Mouse (Mus musculus) lung, embryonic 15.5 days (tissue): Measurements from ENCODE around the gene Gucy2f. TPM values are rescaled to one million over a fixed set of nuclear protein-coding genes. Genes with fewer than 3 reads are reported as not detected.
A peak's percentile ranks its signal among the peaks of the same experiment; 100 is the strongest.

Experiments used
- ATAC-seq: fragments of 200-750 bp; cut with Nextera tagmentation; 2 replicates; pipeline ENCODE4 v1.8.0; 2017; ENCODE audit warnings: moderate number of reproducible peaks, borderline replicate concordance; ENCODE audit not compliant: low FRiP score, low TSS enrichment; ENCODE audit errors: extremely low read depth
- H3K27ac ChIP-seq: fragments of 300-500 bp; sonication (generic); 2 replicates; pipeline ENCODE4 v1.5.1; 2015; ENCODE audit warnings: moderate library complexity, mild to moderate bottlenecking, inconsistent platforms
- H3K27me3 ChIP-seq: fragments of 300-500 bp; sonication (generic); 2 replicates; pipeline ENCODE4 v1.6.1; 2015; ENCODE audit warnings: inconsistent platforms
- H3K36me3 ChIP-seq: fragments of 300-500 bp; sonication (generic); 2 replicates; pipeline ENCODE4 v1.6.1; 2015; ENCODE audit warnings: inconsistent platforms
- H3K4me1 ChIP-seq: fragments of 300-500 bp; sonication (generic); 2 replicates; pipeline ENCODE4 v1.6.1; 2015; ENCODE audit warnings: inconsistent platforms
- H3K4me2 ChIP-seq: fragments of 300-500 bp; sonication (generic); 2 replicates; pipeline ENCODE4 v1.6.1; 2015; ENCODE audit warnings: inconsistent platforms, mild to moderate bottlenecking, moderate library complexity
- H3K4me3 ChIP-seq: fragments of 300-500 bp; sonication (generic); 2 replicates; pipeline ENCODE4 v1.5.1; 2015; ENCODE audit warnings: mild to moderate bottlenecking, inconsistent platforms
- H3K9ac ChIP-seq: fragments of 300-500 bp; sonication (generic); 2 replicates; pipeline ENCODE4 v1.6.1; 2015; ENCODE audit warnings: inconsistent platforms
- H3K9me3 ChIP-seq: fragments of 300-500 bp; sonication (generic); 2 replicates; pipeline ENCODE4 v1.6.1; 2016; ENCODE audit warnings: inconsistent platforms
- WGBS: fragments of 180-500 bp; shearing (Covaris S2); methylation state at CpG from one replicate; pipeline ENCODE4 v1.1.7; 2015; 5-methylcytosine and 5-hydroxymethylcytosine counted together
- polyA plus RNA-seq: library from polyadenylated mRNA; unstranded; fragments of >200 nt; fragmentation: Nextera tagmentation; extraction: Ambion mirVana; gene quantifications from 2 replicates; pipeline ENCODE4 v1.2.1, GENCODE M21; 2015

Gene Gucy2f
- polyA plus RNA-seq, 1 experiment from 2014 or later = not detected

DNA sequence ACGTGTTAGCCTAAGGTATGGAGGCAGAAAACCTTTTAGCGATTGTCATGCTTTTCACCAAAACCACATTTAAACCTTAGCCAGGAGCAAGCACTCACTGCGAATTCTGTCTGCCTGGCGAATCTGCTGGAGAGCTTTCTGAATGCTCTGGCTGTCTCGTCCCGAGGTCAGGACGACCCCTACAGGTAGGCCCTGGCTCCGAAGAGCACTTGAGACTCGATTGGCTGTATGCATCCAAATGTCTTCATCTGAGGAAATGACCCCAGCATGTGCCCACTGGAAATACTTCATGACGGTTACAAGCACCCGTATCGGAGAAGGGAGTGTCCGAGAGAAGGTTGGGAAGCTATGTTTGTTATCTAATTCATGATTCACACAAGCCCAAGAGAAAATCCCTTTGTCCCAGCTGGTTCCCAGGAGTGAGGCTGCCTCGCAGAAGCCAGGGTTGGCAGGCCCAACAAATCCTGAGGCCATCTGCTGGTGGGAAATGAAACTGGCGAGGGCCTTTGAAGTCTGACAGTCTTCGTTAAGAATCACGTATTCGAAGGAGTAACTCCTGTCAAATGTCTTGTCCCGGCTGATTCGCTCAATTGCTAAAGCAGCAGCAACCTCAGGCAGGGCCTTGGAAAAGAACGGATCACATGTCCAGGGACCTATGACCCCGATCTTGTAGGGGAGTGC, 7.6 kb downstream of the Gucy2f start:
- peaks cover 3% of the 10 kb centered on the region; the same call in 1 of the 2 replicates for H3K27me3 ChIP-seq
- H3K4me2 ChIP-seq = peak overlapping the region; percentile 6; the same call in 1 of the 2 replicates
- no peak overlapping the region for H3K27ac ChIP-seq
- H3K36me3 ChIP-seq = no peaks in the 10 kb centered on the region
- no peak overlapping the region for H3K9ac ChIP-seq
- peak; percentile 52; the same call in 1 of the 2 replicates for ATAC-seq
- H3K4me3 ChIP-seq = no peak overlapping the region
- H3K4me1 ChIP-seq = no peaks in the 10 kb centered on the region
- no peaks in the 10 kb centered on the region for H3K9me3 ChIP-seq
- 35% methylated on average over 22 of the region's 22 CpGs for WGBS

DNA sequence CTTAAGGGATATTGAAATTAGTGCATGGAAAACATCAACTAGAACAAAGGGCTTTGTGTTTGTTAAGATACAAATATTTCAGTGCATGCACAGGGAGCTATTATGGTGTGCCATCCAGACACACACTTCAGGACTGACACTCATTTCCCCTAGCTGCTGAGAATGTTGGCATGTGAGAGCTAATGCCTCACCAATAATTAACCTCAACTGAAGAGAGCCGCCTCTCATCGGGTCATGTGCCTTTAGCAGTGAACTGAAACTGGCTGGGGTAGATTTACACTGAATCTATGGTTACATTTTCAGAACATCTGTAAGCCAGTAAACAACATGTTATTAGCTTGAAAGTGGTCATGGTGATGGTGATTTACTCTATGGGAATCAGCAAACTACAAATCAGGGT, 14.7 kb downstream of the Gucy2f start:
- 76% methylated on average over 2 of the region's 2 CpGs for WGBS
- no peak for ATAC-seq
- no peak overlapping the region for H3K9ac ChIP-seq

DNA sequence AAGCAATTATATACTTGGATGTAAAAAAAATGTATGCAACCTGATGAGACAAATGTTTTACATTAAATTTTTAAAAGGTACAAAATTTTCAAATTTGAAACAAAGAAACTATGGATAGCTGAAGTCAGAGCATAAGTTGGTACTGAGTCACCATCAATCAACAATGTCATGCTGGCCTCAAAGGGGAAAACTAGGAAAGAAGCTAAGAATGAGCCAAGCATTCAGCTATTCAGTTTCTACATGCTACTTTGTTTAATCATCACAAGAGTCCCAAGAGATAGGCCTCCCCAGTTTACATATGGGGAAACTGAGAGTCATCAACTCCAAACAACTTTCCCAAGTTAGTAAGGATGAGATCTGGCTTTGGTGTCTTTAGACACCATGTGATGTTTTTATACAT, 19.8 kb downstream of the Gucy2f start:
- Histone ChIP-seq H3K9ac (no peak overlapping the region), H3K4me1 (no peaks in the 10 kb centered on the region), H3K4me3 (no peak overlapping the region), H3K9me3 (no peaks in the 10 kb centered on the region), H3K27me3 (0 out of 2 replicates have a peak, but pooled peaks cover 3% of the 10 kb centered on the region), H3K36me3 (no peaks in the 10 kb centered on the region), H3K4me2 (no peak overlapping the region), H3K27ac (no peak overlapping the region)
- ATAC-seq = no peak

More for the DNA sequence above, 14.7 kb downstream of the Gucy2f start:
- no peaks in the 10 kb centered on the region for H3K27me3 ChIP-seq
- H3K27ac ChIP-seq = no peak overlapping the region
- H3K9me3 ChIP-seq = no peaks in the 10 kb centered on the region
- H3K4me1 ChIP-seq = no peaks in the 10 kb centered on the region
- H3K36me3 ChIP-seq = no peaks in the 10 kb centered on the region
- H3K4me2 ChIP-seq = no peak overlapping the region
- H3K4me3 ChIP-seq = no peak overlapping the region

DNA sequence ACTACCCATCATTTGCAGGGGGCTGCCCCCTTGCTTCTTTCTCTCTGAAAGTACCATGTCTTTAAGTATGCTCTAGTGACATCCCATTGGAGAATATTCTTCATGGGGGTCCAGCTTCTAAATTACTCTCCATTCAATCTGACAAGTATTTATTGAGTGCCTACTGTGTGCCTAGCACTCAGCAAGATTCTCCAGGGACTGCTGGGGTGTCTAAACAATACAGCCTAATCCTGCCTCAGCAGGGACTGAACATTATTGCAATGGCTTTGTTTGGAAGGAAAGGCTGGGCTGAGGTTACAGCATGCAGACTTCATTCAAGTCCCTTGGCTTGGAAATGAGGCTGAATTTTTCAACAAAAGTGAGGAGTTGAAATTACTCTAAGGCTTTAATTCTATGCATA, 81.0 kb downstream of the Gucy2f start:
- H3K4me2 ChIP-seq = no peak overlapping the region
- no peaks in the 10 kb centered on the region for H3K4me1 ChIP-seq
- H3K9me3 ChIP-seq = no peaks in the 10 kb centered on the region
- no peak overlapping the region for H3K4me3 ChIP-seq
- no peak overlapping the region for H3K27ac ChIP-seq
- no peak for ATAC-seq
- H3K27me3 ChIP-seq = peaks cover 3% of the 10 kb centered on the region; the same call in 1 of the 2 replicates
- H3K36me3 ChIP-seq = no peaks in the 10 kb centered on the region
- no peak overlapping the region for H3K9ac ChIP-seq

DNA sequence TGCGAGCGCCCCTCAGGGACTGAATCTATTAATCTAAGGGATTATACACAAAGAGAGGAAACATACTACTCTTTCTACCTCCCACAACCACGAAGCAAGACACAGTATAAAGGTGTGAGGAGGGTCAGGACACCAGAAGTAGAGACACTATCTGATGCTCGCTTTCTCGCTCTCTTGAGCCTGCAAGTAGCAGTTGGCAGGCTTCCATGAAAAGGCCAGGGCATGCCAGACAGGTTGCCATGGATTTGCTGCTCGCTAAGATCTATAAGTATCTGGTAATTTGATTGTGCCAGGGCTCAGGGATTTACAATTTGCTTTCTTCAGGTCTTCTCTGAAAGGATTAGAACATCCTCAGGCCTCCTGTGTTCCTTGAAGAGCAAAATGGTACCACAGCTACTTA, 85.5 kb downstream of the Gucy2f start:
- peaks cover 3% of the 10 kb centered on the region; the same call in 1 of the 2 replicates for H3K27me3 ChIP-seq
- no peak overlapping the region for H3K4me3 ChIP-seq
- no peaks in the 10 kb centered on the region for H3K4me1 ChIP-seq
- H3K36me3 ChIP-seq = no peaks in the 10 kb centered on the region
- H3K27ac ChIP-seq = no peak overlapping the region
- H3K9ac ChIP-seq = no peak overlapping the region
- no peak overlapping the region for H3K4me2 ChIP-seq
- H3K9me3 ChIP-seq = no peaks in the 10 kb centered on the region
- no peak for ATAC-seq
- WGBS = 67% methylated on average over 6 of the region's 6 CpGs

DNA sequence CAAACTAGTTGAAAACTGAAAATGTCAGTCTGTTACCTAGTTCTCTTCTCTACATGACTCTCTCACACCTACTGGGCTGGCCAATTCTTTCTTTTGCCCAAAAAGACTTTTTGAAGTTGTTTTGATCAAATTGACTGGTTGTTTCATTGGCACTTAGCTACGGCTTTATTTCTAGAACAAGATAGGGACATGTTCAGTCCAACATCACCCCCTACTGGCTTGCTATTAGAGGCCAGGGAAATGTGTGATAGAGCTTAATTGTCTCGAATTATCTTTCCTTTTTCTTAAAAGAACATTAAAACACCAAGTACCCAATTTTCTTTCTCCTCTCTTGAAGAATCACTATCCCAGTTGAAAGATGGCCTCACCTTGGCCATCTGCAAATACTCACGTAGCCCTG, 99.8 kb downstream of the Gucy2f start:
- 41% methylated on average over 3 of the region's 3 CpGs for WGBS
- peaks cover 11% of the 10 kb centered on the region for H3K27me3 ChIP-seq
- no peak overlapping the region for H3K27ac ChIP-seq

DNA sequence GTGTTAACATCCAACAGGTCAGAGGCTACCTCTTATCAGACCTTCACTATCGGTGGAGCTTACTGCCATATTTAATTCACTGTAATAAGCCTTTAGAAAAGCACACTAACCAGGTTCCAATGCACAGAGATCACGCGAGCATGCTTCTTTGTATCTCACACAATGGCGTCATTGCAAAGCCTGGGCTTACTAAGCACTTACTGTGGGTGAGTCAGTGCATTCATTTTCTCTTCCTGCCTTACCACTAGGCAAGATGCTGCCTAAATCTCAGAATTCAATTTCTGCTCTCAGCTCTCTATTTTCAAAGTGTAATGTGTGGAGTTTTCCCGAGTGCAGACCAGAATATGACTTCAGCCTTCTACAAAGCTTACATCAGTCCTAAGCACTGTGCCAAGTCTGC, 101.2 kb downstream of the Gucy2f start:
- no peaks in the 10 kb centered on the region for H3K9me3 ChIP-seq
- no peak overlapping the region for H3K4me3 ChIP-seq
- H3K36me3 ChIP-seq = no peaks in the 10 kb centered on the region
- no peak overlapping the region for H3K27ac ChIP-seq
- H3K4me1 ChIP-seq = no peaks in the 10 kb centered on the region
- WGBS = 84% methylated on average over 5 of the region's 5 CpGs
- H3K27me3 ChIP-seq = peaks cover 10% of the 10 kb centered on the region
- ATAC-seq = no peak
- no peak overlapping the region for H3K4me2 ChIP-seq
- H3K9ac ChIP-seq = no peak overlapping the region

More for the DNA sequence above, 99.8 kb downstream of the Gucy2f start:
- Histone ChIP-seq H3K4me1 (no peaks in the 10 kb centered on the region), H3K4me2 (no peak overlapping the region), H3K36me3 (no peaks in the 10 kb centered on the region), H3K9me3 (no peaks in the 10 kb centered on the region), H3K9ac (no peak overlapping the region), H3K4me3 (no peak overlapping the region)
- no peak for ATAC-seq

DNA sequence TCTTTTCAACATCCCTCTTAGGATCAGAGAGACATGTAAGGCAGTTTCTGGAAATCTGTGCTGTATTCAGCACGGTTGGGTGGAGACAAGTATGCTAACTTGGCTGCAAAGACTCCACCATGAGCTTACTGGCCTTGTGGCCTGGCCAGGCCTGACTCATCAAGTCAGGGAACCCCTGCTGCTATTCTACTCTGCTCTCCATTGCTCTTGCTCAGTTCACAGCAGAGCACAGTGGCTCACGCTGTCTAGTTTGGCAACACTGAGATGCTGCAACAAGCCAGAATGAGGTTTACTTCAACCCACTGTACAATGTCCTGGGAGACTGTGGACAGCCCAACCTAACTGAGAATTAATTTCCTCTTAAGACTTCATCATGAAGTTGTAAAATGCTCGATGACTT, 134.1 kb downstream of the Gucy2f start:
- no peaks in the 10 kb centered on the region for H3K4me1 ChIP-seq
- no peaks in the 10 kb centered on the region for H3K27me3 ChIP-seq
- no peak overlapping the region for H3K4me3 ChIP-seq
- H3K4me2 ChIP-seq = no peak overlapping the region
- ATAC-seq = no peak
- H3K9me3 ChIP-seq = no peaks in the 10 kb centered on the region
- H3K27ac ChIP-seq = no peak overlapping the region
- WGBS = 75% methylated on average over 3 of the region's 3 CpGs
- no peaks in the 10 kb centered on the region for H3K36me3 ChIP-seq
- H3K9ac ChIP-seq = no peak overlapping the region

Other genes starting within 250 kb of the Gucy2f start
- 23.3 and 24.6 TPM in 2 replicates for gene Nxt2, start 29.8 kb upstream of the Gucy2f start, polyA plus RNA-seq
- 27.5 and 27.7 TPM in 2 replicates for gene Kcne1l, start 109.4 kb upstream of the Gucy2f start, polyA plus RNA-seq
- gene Acsl4, start 193.6 kb upstream of the Gucy2f start, polyA plus RNA-seq = 16.9 and 19.4 TPM in 2 replicates